Mouse (Mus musculus) embryonic facial prominence, embryonic 10.5 days (tissue): ENCODE results near the gene Ap3b1. TPM values are rescaled to one million over a fixed set of nuclear protein-coding genes. Genes with fewer than 3 reads are reported as not detected.

Experiments
- DNase-seq: peaks from one replicate; pipeline ENCODE4 v3.0.0-alpha.2; 2017; ENCODE audit warnings: low spot score
- H3K27ac ChIP-seq: fragments of 300-500 bp; sonication (generic); replicated peaks from 2 replicates; pipeline ENCODE4 v1.5.1; 2016; ENCODE audit warnings: mild to moderate bottlenecking
- H3K27me3 ChIP-seq: fragments of 300-500 bp; sonication (generic); replicated peaks from 2 replicates; pipeline ENCODE4 v1.6.1; 2016; ENCODE audit warnings: low read depth, mild to moderate bottlenecking; ENCODE audit not compliant: poor library complexity, severe bottlenecking
- H3K36me3 ChIP-seq: fragments of 300-500 bp; sonication (generic); replicated peaks from 2 replicates; pipeline ENCODE4 v1.6.1; 2016; ENCODE audit warnings: mild to moderate bottlenecking, moderate library complexity
- H3K4me1 ChIP-seq: fragments of 300-500 bp; sonication (generic); 2 replicates; pipeline ENCODE4 v1.6.1; 2016
- H3K4me3 ChIP-seq: fragments of 300-500 bp; sonication (generic); 2 replicates; pipeline ENCODE4 v1.5.1; 2016; ENCODE audit warnings: mild to moderate bottlenecking, moderate library complexity
- H3K9me3 ChIP-seq: fragments of 300-500 bp; sonication (generic); 2 replicates; pipeline ENCODE4 v1.6.1; 2016; ENCODE audit warnings: mild to moderate bottlenecking
- WGBS: fragments of 180-500 bp; shearing (Covaris S2); methylation state at CpG from one replicate; pipeline ENCODE4 v1.1.7; 2016; 5-methylcytosine and 5-hydroxymethylcytosine counted together
- polyA plus RNA-seq: library from polyadenylated mRNA; unstranded; fragments of >200 nt; fragmentation: Nextera tagmentation; extraction: Ambion mirVana; gene quantifications from 2 replicates; pipeline ENCODE4 v1.2.1, GENCODE M21; 2016

The Ap3b1 gene
- polyA plus RNA-seq, 1 experiment from 2014 or later: 37.7 TPM

DNA sequence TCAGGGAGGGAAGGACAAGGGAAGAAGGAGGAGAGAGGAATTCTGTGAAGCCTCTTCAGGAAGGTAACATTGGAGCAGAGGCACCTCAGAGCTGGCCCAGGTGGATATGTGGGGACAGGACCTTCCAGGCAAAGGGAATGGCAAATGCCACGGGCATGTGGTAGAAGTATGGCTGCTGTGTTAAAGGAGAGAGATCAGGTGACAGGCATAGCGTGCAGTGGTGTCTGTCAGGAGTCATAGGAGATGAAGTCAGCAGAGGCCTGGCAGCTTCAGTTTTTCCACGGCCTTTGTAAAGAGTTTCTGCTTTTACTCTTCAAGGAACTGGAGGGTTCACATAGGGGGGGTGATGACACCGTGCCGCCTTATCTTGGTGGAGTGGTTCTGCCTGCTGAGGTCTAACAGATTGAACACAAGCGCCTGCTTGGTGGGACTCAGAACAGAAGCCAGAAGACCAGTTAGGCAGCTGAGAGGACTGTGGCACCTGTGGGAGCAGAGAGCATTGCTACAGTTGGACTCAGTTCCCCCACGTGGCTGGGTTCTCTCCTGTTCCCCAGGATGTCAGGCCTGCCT lies 166.0 kb downstream of the Ap3b1 start:
- Histone ChIP-seq H3K4me1 (no peaks in the 10 kb centered on the region), H3K4me3 (no peak overlapping the region), H3K27me3 (no peaks in the 10 kb centered on the region), H3K36me3 (peaks cover 20% of the 10 kb centered on the region), H3K9me3 (no peaks in the 10 kb centered on the region), H3K27ac (0 out of 2 replicates have a peak overlapping the region, but pooled peaks have one; percentile 24)
- no peak for DNase-seq
- WGBS: 78% methylated on average over 7 of the region's 7 CpGs

DNA sequence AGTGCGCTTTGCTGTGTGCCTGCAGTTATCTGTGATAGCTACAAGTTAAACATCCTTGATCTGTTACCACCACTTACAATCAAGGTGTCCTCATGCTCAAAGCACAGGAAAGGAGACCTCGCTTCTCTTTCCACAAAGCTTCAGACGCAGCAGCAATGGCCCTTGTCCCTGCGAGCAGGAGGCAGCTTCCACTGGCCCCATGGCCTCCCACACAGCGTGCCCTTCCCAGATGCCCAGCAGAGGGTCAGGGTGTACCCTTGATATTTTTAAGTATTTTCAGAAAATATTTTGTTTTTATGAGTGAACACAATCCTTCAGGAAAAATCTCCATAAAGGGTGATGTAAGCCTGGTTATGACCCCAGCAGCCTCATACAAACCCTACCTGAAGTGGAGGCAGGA lies 170.4 kb downstream of the Ap3b1 start:
- no peaks in the 10 kb centered on the region for H3K27me3 ChIP-seq
- WGBS: 92% methylated on average over 5 of the region's 5 CpGs
- no peak overlapping the region for H3K27ac ChIP-seq
- H3K4me3 ChIP-seq: no peak overlapping the region
- H3K9me3 ChIP-seq: no peaks in the 10 kb centered on the region
- H3K36me3 ChIP-seq: peaks cover 23% of the 10 kb centered on the region
- DNase-seq: no peak
- no peaks in the 10 kb centered on the region for H3K4me1 ChIP-seq

DNA sequence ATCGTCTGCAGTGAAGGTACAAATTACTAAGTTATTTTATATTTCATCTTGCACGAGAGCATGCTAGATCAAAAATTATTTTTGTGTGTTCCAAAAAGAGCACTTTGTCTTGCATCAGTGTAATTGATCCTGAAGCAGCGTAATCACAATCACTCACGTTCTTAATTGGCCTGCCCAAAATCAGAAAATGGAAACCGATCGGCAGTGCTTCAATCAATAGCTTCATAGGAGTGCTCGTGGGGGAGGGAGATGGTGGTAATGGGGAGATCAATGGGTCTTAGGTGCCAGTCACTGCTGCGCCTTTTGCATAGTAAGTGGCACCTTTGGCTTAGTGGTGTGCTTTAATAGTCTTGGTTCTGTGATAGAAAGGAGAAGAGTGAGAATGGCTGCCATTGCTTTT lies 174.8 kb downstream of the Ap3b1 start:
- Histone ChIP-seq H3K4me3 (no peak overlapping the region), H3K36me3 (peaks cover 20% of the 10 kb centered on the region), H3K27ac (no peak overlapping the region), H3K9me3 (no peaks in the 10 kb centered on the region), H3K4me1 (no peaks in the 10 kb centered on the region), H3K27me3 (no peaks in the 10 kb centered on the region)
- no peak for DNase-seq
- WGBS: 92% methylated on average over 8 of the region's 8 CpGs

DNA sequence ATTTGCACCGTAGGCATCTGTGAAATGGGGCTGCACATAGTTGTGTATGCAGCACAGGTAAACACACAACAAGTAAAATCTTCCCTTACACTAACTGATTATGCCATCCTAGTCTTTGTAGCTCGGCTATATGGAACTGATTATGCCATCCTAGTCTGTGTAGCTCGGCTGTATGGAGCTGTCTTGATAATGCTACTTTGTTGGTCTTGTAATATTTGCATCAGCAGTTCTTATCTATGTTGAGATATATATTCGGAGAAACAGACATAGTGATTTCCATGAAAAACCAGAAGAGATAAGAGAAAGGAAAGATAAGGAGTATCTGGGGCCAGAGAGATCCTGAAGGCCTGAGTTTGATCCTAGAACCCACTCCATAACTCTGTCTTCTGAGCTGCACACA lies 178.6 kb downstream of the Ap3b1 start:
- 87% methylated on average over 4 of the region's 4 CpGs for WGBS
- Histone ChIP-seq H3K4me1 (no peaks in the 10 kb centered on the region), H3K9me3 (no peaks in the 10 kb centered on the region), H3K36me3 (peaks cover 4% of the 10 kb centered on the region; the same call in 1 of the 2 replicates), H3K4me3 (no peak overlapping the region), H3K27ac (no peak overlapping the region), H3K27me3 (no peaks in the 10 kb centered on the region)
- DNase-seq: no peak

DNA sequence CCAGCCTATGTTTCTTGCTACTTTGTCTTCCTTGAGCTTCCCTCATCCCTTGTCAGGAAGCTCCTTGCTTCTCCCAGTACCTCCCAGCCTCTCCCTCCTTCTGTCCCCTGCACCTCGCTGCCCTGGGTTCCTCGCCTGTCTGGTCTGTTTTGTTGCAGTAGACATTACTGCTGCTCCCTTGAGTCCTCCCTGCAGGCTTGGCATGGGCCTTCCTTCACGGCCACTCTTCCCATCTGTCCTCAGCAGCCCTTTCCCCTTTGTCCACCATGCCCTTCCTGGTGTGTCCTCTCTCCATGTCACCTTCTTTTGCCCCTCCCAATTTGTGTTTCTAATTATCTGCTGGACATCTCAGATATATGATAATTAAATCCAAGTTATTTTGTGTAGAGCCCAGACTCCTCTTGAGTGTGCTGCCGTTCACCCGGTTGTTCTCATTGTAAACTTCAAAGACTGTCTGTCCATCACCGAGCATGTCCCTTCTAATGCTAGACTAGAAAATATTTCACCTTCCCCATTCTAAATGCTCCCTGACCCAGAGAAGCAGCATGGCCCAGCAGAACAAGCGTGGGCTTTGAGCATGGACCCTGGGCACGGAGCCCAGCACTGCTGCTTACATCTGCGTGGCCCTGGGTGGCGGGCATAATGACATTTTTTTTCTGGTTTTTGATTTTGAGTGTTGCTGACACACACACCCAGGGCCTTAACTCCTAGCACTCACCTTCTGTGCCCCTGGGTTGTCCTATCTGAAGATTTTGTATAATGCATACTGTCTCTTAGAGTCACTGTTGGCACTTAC lies 181.3 kb downstream of the Ap3b1 start:
- no peak overlapping the region for H3K4me3 ChIP-seq
- H3K9me3 ChIP-seq: no peaks in the 10 kb centered on the region
- no peak for DNase-seq
- WGBS: 91% methylated on average over 10 of the region's 10 CpGs
- H3K4me1 ChIP-seq: no peaks in the 10 kb centered on the region
- H3K36me3 ChIP-seq: peaks cover 4% of the 10 kb centered on the region; the same call in 1 of the 2 replicates
- H3K27me3 ChIP-seq: no peaks in the 10 kb centered on the region
- no peak overlapping the region for H3K27ac ChIP-seq

DNA sequence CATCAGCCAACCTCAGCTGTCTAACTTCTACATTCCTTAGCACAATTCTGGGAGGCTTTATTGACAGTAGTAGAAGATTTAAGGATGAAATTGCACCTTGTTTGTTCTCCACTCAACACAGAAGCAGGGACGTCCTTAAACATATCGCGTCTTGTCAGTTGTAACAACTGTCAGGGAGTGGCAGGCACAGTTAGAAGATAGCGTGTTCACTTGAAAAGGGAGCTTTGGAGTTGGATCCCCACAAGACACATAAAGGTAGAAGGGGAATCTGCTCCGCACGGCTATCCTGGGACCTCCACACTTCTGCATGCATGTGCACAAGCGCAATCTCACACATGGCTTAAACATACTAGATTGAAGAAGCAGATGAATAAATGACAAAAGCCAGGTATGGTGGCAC lies 183.3 kb downstream of the Ap3b1 start:
- no peak overlapping the region for H3K27ac ChIP-seq
- H3K36me3 ChIP-seq: peaks cover 4% of the 10 kb centered on the region; the same call in 1 of the 2 replicates
- no peaks in the 10 kb centered on the region for H3K9me3 ChIP-seq
- no peak for DNase-seq
- no peaks in the 10 kb centered on the region for H3K27me3 ChIP-seq
- H3K4me3 ChIP-seq: no peak overlapping the region
- WGBS: 93% methylated on average over 7 of the region's 7 CpGs
- H3K4me1 ChIP-seq: 0 out of 2 replicates have a peak, but pooled peaks cover 10% of the 10 kb centered on the region

DNA sequence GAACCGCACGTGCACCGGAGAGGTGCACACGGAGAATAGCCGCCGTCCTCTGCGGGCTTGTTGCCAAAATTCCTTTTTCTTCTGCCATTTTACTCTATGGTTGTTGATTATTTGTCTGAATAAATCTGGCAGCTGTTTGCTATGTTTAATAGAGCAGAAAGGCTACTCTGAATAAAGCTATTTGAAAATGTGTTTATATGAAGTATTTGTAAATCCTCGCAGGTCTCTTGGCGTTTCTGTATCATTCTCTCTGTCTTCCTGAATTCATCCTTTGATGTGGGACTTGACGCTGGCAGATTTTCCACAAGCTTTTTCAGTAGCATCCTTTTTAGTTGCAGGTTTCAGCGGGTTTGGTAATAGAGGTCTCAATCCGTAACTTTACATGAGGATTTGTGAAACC lies 185.5 kb downstream of the Ap3b1 start:
- H3K4me3 ChIP-seq: no peak overlapping the region
- peaks cover 21% of the 10 kb centered on the region for H3K4me1 ChIP-seq
- WGBS: 92% methylated on average over 12 of the region's 12 CpGs
- H3K9me3 ChIP-seq: no peaks in the 10 kb centered on the region
- H3K27me3 ChIP-seq: no peaks in the 10 kb centered on the region; the same call in 1 of the 2 replicates
- no peak for DNase-seq
- H3K36me3 ChIP-seq: peaks cover 13% of the 10 kb centered on the region
- H3K27ac ChIP-seq: no peak overlapping the region

DNA sequence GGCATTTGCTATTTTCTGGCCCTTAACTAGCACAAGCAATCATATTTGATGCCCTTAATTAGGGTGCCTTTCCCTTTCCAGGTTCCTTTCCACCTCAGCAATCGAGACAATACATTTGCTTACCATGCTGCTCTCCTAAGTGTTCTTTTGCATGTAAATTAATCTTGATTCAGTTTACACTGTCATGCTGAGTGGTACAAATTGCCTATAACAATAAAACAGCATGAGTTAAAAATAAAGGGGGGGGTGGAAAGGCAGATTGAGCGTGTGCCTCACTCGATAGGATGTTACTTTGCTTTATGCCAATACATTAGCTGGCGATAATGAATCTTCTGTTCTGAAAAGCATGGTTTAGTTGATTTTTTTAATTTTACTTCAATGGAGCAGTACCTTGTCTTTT lies 187.0 kb downstream of the Ap3b1 start:
- Histone ChIP-seq H3K4me1 (peaks cover 24% of the 10 kb centered on the region), H3K36me3 (peaks cover 13% of the 10 kb centered on the region), H3K27ac (no peak overlapping the region), H3K9me3 (no peaks in the 10 kb centered on the region), H3K4me3 (no peak overlapping the region), H3K27me3 (no peaks in the 10 kb centered on the region; the same call in 1 of the 2 replicates)
- DNase-seq: no peak
- WGBS: 50% methylated on average over 4 of the region's 4 CpGs

DNA sequence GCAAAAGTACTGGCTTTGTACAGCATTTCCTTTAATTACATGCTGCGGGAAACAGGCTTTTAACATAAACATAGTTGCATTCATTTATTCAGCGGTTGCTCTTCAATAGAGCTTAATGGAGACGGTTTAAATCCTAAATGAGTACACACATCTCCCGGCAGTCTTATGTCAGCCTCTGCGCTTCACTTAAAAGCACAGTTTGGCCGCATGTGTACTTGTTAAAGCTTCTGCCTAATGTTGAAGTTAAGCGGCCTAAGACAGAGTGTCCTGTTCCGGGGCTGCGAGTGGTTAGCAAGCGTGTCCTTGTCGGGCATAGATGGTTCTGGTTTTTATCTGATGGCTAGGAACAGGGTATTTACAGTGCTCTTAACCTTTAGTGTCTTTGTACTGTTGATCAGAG lies 187.5 kb downstream of the Ap3b1 start:
- WGBS: 65% methylated on average over 11 of the region's 11 CpGs
- H3K27ac ChIP-seq: no peak overlapping the region
- peaks cover 13% of the 10 kb centered on the region for H3K36me3 ChIP-seq
- DNase-seq: no peak
- H3K4me3 ChIP-seq: no peak overlapping the region
- H3K9me3 ChIP-seq: no peaks in the 10 kb centered on the region
- peaks cover 24% of the 10 kb centered on the region for H3K4me1 ChIP-seq
- no peaks in the 10 kb centered on the region; the same call in 1 of the 2 replicates for H3K27me3 ChIP-seq

DNA sequence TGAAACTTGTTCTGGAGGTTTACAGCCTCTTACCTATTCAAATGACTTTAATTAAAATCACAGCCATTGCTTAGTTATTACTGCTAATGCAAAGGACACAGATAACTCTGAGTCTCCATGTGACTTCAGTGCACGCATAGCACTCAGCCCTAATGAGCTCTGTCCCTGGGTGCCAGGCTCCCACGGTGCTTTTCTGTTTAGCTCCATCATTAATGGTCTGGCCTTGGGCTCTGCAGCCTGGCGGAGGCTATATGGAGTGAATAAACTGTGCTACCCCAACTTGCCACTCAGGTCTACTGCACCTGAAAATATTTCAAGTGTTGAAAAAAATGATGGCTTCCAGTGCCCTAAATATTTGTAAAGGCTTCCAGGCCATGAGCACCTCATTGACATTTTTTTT lies 190.8 kb downstream of the Ap3b1 start:
- 60% methylated on average over 3 of the region's 3 CpGs for WGBS
- no peak overlapping the region for H3K4me3 ChIP-seq
- no peak for DNase-seq
- H3K4me1 ChIP-seq: peaks cover 24% of the 10 kb centered on the region
- no peaks in the 10 kb centered on the region for H3K9me3 ChIP-seq
- no peak overlapping the region for H3K27ac ChIP-seq
- peaks cover 13% of the 10 kb centered on the region for H3K36me3 ChIP-seq
- H3K27me3 ChIP-seq: no peaks in the 10 kb centered on the region; the same call in 1 of the 2 replicates

DNA sequence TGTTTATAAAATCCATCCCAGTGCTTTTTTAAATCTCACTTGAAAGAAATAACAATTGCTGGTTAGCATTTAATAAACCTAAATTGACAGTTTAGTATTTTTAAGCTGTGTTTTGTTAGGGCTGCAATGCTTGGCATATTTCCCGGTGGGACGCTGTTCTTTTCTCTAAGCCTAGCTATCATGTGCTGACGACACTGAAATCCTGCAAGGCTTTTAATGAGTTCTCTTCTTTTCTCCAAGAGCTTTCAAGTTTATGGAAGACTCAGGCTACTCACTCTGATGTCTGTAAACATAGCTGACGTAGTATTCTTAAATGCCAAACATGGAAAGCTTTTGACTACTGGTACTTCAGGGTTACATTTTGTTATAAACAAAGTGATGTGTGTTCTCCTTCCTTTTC lies 191.3 kb downstream of the Ap3b1 start:
- H3K4me1 ChIP-seq: peaks cover 24% of the 10 kb centered on the region
- no peak overlapping the region for H3K4me3 ChIP-seq
- 78% methylated on average over 4 of the region's 4 CpGs for WGBS
- H3K36me3 ChIP-seq: peaks cover 13% of the 10 kb centered on the region
- no peak for DNase-seq
- H3K27ac ChIP-seq: no peak overlapping the region
- H3K27me3 ChIP-seq: no peaks in the 10 kb centered on the region; the same call in 1 of the 2 replicates
- H3K9me3 ChIP-seq: no peaks in the 10 kb centered on the region

DNA sequence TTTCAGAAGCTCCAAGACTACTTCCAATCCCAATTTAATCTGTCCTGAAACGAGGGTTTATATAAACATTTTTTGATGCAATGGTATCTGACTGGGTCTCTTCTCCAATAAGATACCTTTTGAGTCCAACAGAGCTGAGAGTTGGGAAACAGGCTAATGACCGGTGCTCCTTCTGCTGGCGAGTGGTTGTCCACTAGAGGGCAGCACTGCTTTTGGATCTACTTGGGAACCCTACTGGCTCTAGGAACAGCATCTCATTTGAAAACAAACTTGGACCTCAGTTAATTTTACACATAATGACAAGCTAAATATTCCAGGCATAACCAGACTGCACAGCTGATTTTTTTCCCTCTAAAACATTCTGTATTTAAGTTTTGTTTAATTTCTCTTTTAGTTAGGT lies 201.3 kb downstream of the Ap3b1 start:
- Histone ChIP-seq H3K9me3 (no peaks in the 10 kb centered on the region), H3K4me3 (no peak overlapping the region), H3K4me1 (peaks cover 28% of the 10 kb centered on the region), H3K36me3 (no peaks in the 10 kb centered on the region), H3K27me3 (peaks cover 34% of the 10 kb centered on the region), H3K27ac (no peak overlapping the region)
- peak; percentile 80 for DNase-seq
- 4% methylated on average over 3 of the region's 3 CpGs for WGBS

DNA sequence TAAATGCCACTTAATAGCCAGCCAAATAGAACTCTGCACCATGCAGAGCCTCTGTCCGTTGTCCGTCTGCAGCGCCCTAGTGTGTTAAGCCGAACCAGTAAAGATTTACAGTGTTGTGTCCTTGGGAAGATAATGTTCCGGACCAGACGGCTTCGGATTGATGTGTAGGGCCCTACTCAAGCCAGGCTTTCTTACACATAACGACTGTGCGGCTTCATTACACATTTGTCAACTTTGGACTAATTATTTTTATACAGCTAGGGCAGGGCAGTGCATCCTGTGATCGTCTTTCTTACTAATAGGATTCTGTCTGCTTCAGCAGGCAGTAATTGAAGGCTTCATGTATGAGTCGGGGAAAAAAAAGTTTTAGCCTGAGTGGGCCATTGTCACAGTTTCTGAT lies 202.1 kb downstream of the Ap3b1 start:
- H3K27me3 ChIP-seq: peaks cover 43% of the 10 kb centered on the region
- WGBS: 65% methylated on average over 11 of the region's 11 CpGs
- no peaks in the 10 kb centered on the region for H3K9me3 ChIP-seq
- 0 out of 2 replicates have a peak, but pooled peaks cover 5% of the 10 kb centered on the region for H3K36me3 ChIP-seq
- peaks cover 35% of the 10 kb centered on the region for H3K4me1 ChIP-seq
- H3K27ac ChIP-seq: no peak overlapping the region
- H3K4me3 ChIP-seq: no peak overlapping the region
- DNase-seq: no peak
